Mouse (Mus musculus) heart, postnatal 0 days (tissue): ENCODE data around the gene Prm1. TPM values are rescaled to one million over a fixed set of nuclear protein-coding genes. Genes with fewer than 3 reads are reported as not detected.
A peak's percentile ranks its signal among the peaks of the same experiment; 100 is the strongest.

Experiments used
- ATAC-seq: fragments of 200-750 bp; cut with Nextera tagmentation; 2 replicates; pipeline ENCODE4 v1.8.0; 2017; ENCODE audit warnings: low read depth, moderate number of reproducible peaks, moderate library complexity; ENCODE audit not compliant: insufficient read depth
- DNase-seq: peaks from one replicate; pipeline ENCODE4 v3.0.0-alpha.2; 2016; ENCODE audit warnings: low spot score
- H3K27ac ChIP-seq: fragments of 300-500 bp; sonication (generic); 2 replicates; pipeline ENCODE4 v1.5.1; 2014; ENCODE audit warnings: low read depth, mild to moderate bottlenecking
- H3K27me3 ChIP-seq: fragments of 300-500 bp; sonication (generic); 2 replicates; pipeline ENCODE4 v1.6.1; 2014; ENCODE audit warnings: low read length, mixed read lengths; ENCODE audit not compliant: control insufficient read depth, insufficient read depth
- H3K36me3 ChIP-seq: fragments of 300-500 bp; sonication (generic); replicated peaks from 2 replicates; pipeline ENCODE4 v1.6.1; 2014; ENCODE audit warnings: low read length, mixed read lengths; ENCODE audit not compliant: control insufficient read depth, insufficient read depth
- H3K4me1 ChIP-seq: fragments of 300-500 bp; sonication (generic); 2 replicates; pipeline ENCODE4 v1.6.1; 2014; ENCODE audit warnings: antibody characterized with exemption; ENCODE audit not compliant: control insufficient read depth, insufficient read depth
- H3K4me2 ChIP-seq: fragments of 300-500 bp; sonication (generic); 2 replicates; pipeline ENCODE4 v1.6.1; 2014; ENCODE audit warnings: low read depth, mild to moderate bottlenecking, low read length, moderate library complexity
- H3K4me3 ChIP-seq: fragments of 300-500 bp; sonication (generic); 2 replicates; pipeline ENCODE4 v1.5.1; 2014; ENCODE audit warnings: low read depth, low read length
- H3K9ac ChIP-seq: fragments of 300-500 bp; sonication (generic); replicated peaks from 2 replicates; pipeline ENCODE4 v1.6.1; 2014; ENCODE audit warnings: low read depth, low read length, mixed read lengths
- H3K9me3 ChIP-seq: fragments of 300-500 bp; sonication (generic); replicated peaks from 2 replicates; pipeline ENCODE4 v1.6.1; 2016; ENCODE audit warnings: low read length; ENCODE audit not compliant: control insufficient read depth
- CTCF ChIP-seq: IDR thresholded peaks from 2 replicates; pipeline ENCODE4 v1.5.1; 2016; ENCODE audit warnings: antibody characterized with exemption, control low read depth, low read depth
- EP300 ChIP-seq: IDR thresholded peaks from 2 replicates; pipeline ENCODE4 v1.6.1; 2016; ENCODE audit warnings: antibody characterized with exemption, low read depth
- WGBS: fragments of 180-500 bp; shearing (Covaris S2); extraction: QIAGEN DNeasy Blood & Tissue Kit; methylation state at CpG from one replicate; pipeline ENCODE4 v1.1.7; 2014; 5-methylcytosine and 5-hydroxymethylcytosine counted together
- polyA plus RNA-seq: library from polyadenylated mRNA; unstranded; fragments of >200 nt; fragmentation: Nextera tagmentation; extraction: Ambion mirVana; gene quantifications from 2 replicates; pipeline ENCODE4 v1.2.1, GENCODE M21; 2015
- total RNA-seq: library from RNA; depleted of rRNA; stranded (reverse); fragments of >200 nt; gene quantifications from 2 replicates; pipeline ENCODE4 v1.2.3, GENCODE M21; 2014; ENCODE audit warnings: low replicate concordance

Gene Prm1
- total and polyA plus RNA-seq, 2 experiments from 2014 or later: not detected

DNA sequence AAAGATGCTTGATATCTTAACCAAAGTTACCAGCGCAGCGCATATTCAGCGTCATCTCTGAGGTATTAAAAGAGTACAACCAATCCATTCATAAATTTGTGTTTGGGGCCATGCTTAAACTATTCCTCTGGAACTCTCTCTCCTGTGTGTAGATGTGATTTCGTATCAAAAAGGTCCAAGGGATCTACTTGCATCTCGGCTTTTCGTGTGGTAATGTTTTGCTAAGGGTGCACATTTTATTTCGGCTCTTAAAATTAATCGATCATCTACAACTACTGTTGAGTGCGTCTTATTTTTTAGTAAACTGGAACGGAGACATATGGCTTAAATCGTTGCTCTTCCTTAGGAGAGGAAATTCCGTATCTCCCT lies 28.9 kb upstream of the Prm1 start:
- Histone ChIP-seq H3K4me1 (peaks cover 24% of the 10 kb centered on the region), H3K27me3 (no peaks in the 10 kb centered on the region), H3K27ac (peak overlapping the region; percentile 26; the same call in 1 of the 2 replicates), H3K9ac (no peak overlapping the region), H3K4me2 (peak overlapping the region; percentile 96), H3K9me3 (no peaks in the 10 kb centered on the region), H3K36me3 (no peaks in the 10 kb centered on the region), H3K4me3 (peak overlapping the region; percentile 79)
- no peak for DNase-seq
- WGBS: 2% methylated on average over 12 of the region's 12 CpGs
- TF ChIP-seq CTCF (no peak), EP300 (no peak)
- no peak for ATAC-seq

DNA sequence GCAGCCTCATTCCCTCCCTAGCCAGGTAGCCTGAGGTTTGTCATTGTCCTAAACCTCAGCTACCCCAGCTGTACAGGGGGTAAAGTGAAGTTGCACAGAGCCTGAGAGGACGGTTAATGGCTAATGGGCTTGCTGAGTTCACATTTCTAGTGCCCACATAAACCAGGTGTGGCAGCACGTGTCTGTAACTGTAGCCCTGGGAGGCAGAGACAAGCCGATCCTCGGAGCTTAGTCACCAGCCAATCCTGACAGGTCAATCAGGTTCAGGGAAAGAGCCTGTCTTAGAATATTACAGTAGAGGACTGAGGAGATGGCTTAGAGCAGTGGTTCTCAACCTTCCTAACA lies 22.8 kb upstream of the Prm1 start:
- ATAC-seq (no peak), DNase-seq (no peak)
- Histone ChIP-seq H3K4me1 (no peaks in the 10 kb centered on the region), H3K9ac (no peak overlapping the region), H3K4me2 (no peak overlapping the region), H3K9me3 (no peaks in the 10 kb centered on the region), H3K27ac (no peak overlapping the region; the same call in 1 of the 2 replicates), H3K27me3 (no peaks in the 10 kb centered on the region), H3K36me3 (no peaks in the 10 kb centered on the region), H3K4me3 (no peak overlapping the region)
- WGBS: 70% methylated on average over 4 of the region's 4 CpGs
- TF ChIP-seq CTCF (no peak), EP300 (no peak)

GRCm38 (mm10) chr16:10827766-10828460 lies 22.3 kb upstream of the Prm1 start:
- Histone ChIP-seq H3K27ac (peak overlapping the region; percentile 65; the same call in 1 of the 2 replicates), H3K9me3 (no peaks in the 10 kb centered on the region), H3K9ac (no peak overlapping the region), H3K4me2 (no peak overlapping the region), H3K4me3 (no peak overlapping the region), H3K27me3 (no peaks in the 10 kb centered on the region), H3K4me1 (no peaks in the 10 kb centered on the region), H3K36me3 (no peaks in the 10 kb centered on the region)
- TF ChIP-seq CTCF (no peak), EP300 (no peak)
- ATAC-seq (no peak), DNase-seq (no peak)
- 77% methylated on average over 7 of the region's 7 CpGs for WGBS

- WGBS: 91% methylated on average over 9 of the region's 9 CpGs
- Histone ChIP-seq H3K4me2 (no peak overlapping the region), H3K36me3 (no peaks in the 10 kb centered on the region), H3K4me3 (no peak overlapping the region), H3K9ac (no peak overlapping the region), H3K27ac (peak overlapping the region; percentile 65; the same call in 1 of the 2 replicates), H3K27me3 (no peaks in the 10 kb centered on the region), H3K9me3 (no peaks in the 10 kb centered on the region), H3K4me1 (no peaks in the 10 kb centered on the region)
- TF ChIP-seq EP300 (no peak), CTCF (no peak)
- no peak for ATAC-seq
- no peak for DNase-seq
Measured at GRCm38 (mm10) chr16:10827269-10827668, 21.6 kb upstream of the Prm1 start.

GRCm38 (mm10) chr16:10825840-10826239 lies 20.2 kb upstream of the Prm1 start:
- Histone ChIP-seq H3K4me2 (no peak overlapping the region), H3K4me3 (no peak overlapping the region), H3K27ac (peak overlapping the region; percentile 15; the same call in 1 of the 2 replicates), H3K9ac (no peak overlapping the region), H3K9me3 (no peaks in the 10 kb centered on the region), H3K27me3 (no peaks in the 10 kb centered on the region), H3K4me1 (no peaks in the 10 kb centered on the region), H3K36me3 (no peaks in the 10 kb centered on the region)
- no peak for ATAC-seq
- no peak for DNase-seq
- TF ChIP-seq EP300: no peak
- no peak for TF ChIP-seq CTCF
- WGBS: 68% methylated on average over 4 of the region's 4 CpGs

DNA sequence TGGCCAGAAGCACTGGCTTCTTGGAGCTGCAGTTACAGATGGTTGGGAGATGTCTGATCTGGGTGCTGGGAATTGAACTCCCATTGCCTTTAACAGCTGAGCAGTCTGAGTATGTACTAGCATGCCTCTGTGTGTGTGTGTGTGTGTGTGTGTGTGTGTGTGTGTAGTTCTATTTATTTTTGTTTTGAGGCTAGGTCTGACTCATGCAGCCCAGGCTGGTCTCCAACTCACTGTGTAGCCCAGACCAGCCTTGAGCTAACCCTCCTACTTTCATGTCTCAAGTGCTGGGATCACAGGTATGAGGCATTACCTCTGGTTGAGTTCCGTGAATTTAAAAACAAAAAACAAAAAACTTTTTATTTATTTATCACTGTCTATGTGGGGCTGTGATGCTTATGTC lies 18.9 kb upstream of the Prm1 start:
- 78% methylated on average over 1 of the region's 1 CpGs for WGBS
- ATAC-seq: no peak
- no peak overlapping the region for H3K27ac ChIP-seq

More for the DNA sequence above, 18.9 kb upstream of the Prm1 start:
- no peaks in the 10 kb centered on the region for H3K27me3 ChIP-seq
- no peaks in the 10 kb centered on the region for H3K36me3 ChIP-seq
- no peak for DNase-seq
- no peaks in the 10 kb centered on the region for H3K4me1 ChIP-seq
- no peak overlapping the region for H3K4me2 ChIP-seq
- H3K9ac ChIP-seq: no peak overlapping the region
- no peak overlapping the region for H3K4me3 ChIP-seq
- no peak for TF ChIP-seq EP300
- TF ChIP-seq CTCF: no peak
- H3K9me3 ChIP-seq: no peaks in the 10 kb centered on the region
